Mouse (Mus musculus) urinary bladder, postnatal 25 days (tissue): Measurements from ENCODE around the gene Sh3pxd2b.
A peak's percentile ranks its signal among the peaks of the same experiment; 100 is the strongest.

Source experiments
- DNase-seq: peaks from one replicate; pipeline ENCODE4 v3.0.0; 2022; ENCODE audit warnings: low spot score

The Sh3pxd2b gene

GRCm38 (mm10) chr11:32427537-32427936, 79.9 kb downstream of the Sh3pxd2b start:
- no peak for DNase-seq

DNA sequence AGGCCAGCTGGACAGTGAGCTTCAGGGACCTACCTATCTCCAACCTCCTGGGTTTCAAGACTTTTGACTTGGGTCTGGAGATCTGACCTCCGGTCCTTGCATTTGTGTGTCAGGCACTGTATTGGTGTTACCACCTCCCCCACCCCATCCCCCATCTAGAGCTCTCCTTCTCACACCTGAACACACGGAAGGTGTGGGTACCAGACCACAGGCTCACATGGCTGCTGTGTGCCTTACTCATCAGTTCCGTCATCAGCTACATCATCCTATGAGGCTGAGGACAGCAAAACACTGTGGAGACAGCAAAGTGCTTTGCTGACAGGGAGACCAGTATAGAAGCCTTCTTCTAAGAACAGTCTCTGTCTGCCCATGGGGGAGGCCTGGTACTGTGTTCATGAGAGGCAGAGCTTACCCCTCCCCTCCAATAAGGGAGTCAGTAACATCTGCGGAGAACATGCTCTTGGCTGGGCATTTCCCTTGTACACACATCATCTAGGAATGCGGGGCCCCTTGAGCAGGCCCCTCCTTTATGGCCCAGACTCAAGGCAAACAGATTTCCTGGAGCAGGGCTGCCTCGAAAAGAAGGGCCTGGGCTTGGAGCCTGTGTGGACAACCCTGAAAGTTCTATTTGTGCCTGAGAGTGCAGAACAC, 87.9 kb downstream of the Sh3pxd2b start:
- DNase-seq = peak; percentile 37

DNA sequence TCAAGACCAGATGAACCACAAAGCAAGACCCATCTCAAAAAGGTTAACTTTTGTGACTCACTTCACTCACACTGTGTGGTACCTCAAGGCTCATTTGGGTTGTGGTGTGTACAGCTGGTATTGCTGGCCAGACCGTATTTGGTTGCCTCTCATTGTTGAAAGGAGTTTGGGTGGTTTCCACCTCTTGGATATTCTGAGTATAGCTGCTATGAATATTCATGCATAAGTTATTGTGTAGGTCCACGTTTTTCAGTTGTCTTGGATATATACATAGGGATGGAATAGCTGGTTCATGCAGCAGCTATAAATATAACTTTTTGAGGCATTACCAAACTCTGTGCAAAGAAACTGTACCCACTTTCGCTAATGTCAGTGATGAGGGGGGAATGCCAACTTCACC, 95.0 kb downstream of the Sh3pxd2b start:
- DNase-seq = no peak

- no peak for DNase-seq
Measured at GRCm38 (mm10) chr11:32444266-32444665, 96.6 kb downstream of the Sh3pxd2b start.

DNA sequence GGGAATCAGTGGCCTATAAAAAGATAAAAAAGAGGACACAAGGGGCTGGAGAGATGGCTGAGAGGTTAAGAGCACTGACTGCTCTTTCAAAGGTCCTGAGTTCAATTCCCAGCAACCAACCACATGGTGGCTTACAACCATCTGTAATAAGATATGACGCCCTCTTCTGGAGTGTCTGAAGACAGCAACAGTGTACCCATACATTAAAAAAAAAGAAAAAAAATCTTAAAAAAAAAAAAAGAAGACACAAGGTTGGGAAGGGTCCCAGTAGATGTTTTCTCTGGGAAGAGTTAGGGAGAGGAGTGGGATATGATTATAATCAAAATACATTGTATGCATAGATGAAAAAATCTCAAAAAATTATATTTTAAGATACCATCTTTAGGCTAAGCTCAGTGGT, 97.5 kb downstream of the Sh3pxd2b start:
- no peak for DNase-seq

DNA sequence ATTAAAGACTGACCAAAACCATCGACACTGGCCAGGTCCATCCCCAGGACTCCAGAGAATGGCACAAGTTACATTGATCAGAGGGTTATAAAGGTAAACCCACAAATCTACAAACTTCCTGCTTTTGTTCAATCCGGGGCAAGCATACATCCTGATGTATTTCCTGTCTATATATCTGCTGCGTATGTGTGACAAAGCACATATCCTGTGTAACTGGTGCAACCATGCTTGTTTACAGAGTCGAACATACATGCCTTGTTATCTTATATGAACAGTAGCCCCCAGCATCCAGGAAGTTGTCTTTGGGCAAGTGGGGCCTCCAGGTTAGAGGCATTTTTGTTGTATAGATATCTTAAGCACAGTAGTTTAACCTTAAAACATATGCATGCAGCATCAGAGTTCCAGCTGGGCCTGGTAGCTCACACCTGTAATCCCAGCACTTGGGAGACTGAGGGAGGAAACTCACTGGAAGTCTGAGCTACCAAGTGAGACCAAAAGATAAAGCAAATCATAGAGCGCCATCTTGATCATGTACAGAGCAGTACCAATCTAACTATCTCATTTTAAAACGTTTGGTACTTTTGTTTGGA, 98.1 kb downstream of the Sh3pxd2b start:
- DNase-seq = no peak

- DNase-seq = no peak
Measured at GRCm38 (mm10) chr11:32450216-32450615, 102.6 kb downstream of the Sh3pxd2b start.

- DNase-seq = no peak
Measured at GRCm38 (mm10) chr11:32451306-32451705, 103.7 kb downstream of the Sh3pxd2b start.

DNA sequence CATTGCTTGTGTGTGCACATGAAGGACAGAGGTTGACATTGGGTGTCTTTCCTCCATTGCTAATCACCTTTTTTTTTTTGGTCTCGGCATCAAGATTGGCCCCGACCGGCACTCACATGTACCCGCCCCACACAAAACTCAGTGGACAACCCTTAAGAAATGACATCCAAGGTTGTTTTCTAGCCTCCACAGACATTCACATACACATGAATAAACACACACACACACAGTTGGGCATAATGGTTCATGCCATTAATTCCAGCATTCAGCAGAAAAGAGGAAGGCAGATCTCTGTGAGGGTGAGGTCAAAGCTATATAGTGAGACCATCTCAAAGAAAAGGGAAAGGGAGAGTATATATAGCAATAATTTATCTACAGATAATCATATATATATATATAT, 105.1 kb downstream of the Sh3pxd2b start:
- DNase-seq = no peak

DNA sequence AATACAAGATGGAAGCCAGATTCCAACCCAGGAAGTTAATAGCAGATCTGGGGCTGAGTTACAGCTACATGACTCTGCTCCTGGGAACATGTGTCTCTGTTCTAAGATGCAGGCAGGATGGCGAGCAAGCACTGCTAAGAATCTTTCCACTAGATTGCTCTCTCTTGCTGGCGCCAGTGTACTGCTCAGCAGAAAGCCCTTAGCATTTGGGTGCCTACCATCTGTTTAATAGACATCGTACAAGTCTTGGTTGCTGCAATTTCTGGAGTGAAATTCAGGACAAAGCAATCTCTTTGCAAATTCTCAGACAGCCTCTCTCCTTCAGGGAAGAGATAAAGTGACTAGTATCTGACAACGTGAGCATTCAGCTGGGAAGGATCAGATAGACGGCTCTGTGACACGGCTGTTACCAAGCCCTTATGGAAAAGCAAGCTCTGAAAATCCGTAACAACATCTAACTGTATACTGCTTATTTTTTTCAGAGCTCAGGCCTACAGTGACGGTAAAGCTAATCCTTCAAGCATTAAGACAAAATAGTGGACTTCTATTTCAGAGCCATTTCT, 105.8 kb downstream of the Sh3pxd2b start:
- no peak for DNase-seq

GRCm38 (mm10) chr11:32454231-32454799, 106.7 kb downstream of the Sh3pxd2b start:
- no peak for DNase-seq

DNA sequence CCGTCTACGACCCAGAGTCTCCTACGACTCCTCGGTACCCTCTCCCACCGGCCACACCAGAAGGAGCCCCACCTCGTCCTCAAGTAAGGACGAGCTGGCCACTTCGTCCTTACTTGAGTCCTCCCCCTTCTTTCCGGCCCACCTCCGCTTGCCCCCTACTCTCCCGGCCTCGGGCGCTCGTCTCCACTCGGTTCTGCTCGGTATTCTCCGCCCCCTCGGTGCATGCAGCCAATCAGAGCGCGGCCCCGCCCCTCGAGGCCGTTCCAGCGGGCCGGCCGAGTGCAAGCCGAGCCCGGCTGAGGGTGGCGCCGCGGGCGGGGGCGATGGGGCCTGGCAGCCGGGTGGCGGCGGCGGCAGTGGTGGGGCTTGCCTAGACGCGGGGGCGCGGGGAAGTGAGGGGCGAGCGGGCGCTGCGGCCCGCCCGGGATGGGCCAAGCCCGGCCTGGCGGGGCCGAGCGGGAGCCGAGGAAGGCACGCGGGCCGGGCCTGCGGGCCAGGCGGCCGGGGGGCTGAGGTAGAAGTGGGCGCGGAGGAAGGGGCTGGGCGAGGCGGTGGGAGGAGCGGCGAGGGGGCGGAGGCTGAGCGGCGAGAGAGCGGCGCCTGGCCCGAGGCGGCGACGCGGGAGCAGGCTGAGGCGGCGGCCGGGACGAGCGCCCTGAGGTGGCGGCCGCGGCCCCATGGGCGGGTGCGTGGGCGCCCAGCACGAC, 107.3 kb downstream of the Sh3pxd2b start, which contains the start of gene Ubtd2:
Ubtd2 (plus strand) TSS at position 571 of the 707 bp plus-strand sequence.
- DNase-seq = peak; percentile 99

DNA sequence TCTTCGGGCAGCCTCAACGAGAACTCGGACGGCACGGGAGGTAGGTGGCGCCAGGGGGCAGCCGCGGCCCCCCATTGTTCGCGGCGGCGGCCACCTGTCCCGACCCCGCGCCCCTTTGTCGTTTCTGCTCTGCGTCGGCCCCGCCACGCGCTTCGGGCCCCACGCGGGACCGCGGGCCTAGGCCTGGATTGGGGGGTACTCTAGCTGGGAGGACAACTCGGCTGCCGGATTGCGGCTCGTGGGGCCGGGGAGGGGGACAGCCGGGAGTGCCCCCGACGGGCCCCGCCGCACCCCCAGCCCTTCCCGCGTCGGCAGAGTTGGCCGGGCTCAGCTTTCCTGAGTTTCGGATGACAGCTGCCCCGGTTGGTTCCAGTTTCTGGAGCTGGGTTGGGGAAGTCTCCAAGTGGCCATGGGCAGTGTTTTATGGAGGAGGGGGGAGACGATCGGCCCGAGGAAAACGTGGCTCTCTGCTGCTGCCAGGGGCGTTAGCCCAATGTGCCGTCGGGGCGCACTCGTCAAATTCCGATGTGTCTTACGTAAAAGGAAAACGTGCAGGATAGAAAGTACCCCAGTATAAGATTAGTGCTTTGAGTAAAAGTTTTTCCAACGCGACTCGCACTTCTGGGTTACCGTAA, 108.0 kb downstream of the Sh3pxd2b start:
- DNase-seq = peak; percentile 46

DNA sequence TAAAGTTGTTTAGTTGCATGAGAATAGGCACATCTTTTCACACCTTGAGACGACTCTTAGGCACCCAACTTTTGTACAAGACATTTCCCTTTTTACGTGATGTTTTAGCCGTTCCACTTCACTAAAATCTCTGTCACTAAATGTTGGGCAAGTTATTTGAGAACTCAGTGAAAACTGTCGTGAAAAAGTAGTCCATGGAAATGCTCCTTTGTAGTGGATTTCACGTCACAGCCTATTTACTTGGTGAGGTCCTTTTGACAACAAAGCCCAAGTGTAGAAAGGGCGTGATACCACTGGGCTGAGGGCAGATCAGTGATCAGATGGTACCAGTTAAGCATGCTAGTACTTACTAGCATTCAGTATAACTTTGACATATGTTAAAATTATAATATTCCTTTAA, 108.7 kb downstream of the Sh3pxd2b start:
- DNase-seq = no peak

DNA sequence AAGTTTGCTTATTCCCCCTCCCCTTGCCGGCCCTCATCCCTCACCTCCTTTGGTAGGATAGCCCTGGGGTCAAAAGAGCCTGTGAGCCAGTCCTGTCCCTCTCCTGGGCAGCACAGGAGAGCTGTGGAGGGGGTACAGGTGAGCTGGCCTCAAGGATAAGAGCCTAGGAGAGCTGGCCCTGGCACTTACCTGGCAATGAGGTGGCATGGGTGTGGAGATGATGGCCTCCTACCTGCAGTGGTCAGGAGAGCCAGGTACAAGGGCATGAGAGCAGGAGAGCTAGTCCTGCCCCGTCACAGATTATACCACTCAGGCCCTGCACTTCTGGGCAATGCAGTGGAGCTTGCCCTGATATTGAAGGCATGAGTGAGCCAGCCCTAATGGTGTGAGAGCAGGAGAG, 116.7 kb downstream of the Sh3pxd2b start:
- DNase-seq = no peak

DNA sequence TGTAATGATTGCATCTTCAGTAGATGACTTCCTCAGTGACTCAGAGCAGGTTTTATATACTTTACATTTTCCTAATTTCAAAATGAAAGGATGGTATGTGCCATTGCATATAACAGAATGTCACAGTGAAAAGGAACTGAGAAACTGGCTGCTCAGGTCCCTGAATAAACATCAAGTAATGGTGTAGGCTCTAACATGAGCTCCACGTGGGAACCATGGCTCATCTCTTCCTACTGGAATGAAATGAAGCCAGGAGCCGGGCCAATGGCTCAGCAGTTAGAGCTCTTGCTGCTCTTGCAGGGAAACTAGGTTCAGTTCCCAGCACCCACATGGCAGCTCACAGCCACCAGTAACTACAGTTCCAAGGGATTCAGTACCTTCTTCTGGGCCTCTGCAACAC, 124.3 kb downstream of the Sh3pxd2b start:
- no peak for DNase-seq

DNA sequence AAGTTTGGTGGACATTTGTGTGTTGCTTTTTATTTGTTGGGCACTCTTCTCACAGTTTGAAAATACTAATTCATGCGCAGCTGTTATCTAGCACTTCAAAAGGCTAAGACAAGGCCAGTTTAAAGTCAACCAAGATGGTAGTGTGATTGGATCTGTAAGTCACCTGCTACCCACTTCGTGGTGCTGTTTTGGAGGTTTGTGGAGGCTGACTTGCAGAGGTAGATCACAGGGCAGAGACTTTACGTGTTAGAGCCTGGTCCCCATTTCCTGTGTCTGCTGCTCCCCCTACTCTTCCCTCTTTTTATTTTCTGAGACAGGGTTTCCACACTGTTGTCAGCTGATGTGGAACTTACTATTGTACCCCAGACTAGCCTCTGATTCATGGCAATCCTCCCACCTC, 127.1 kb downstream of the Sh3pxd2b start:
- DNase-seq = no peak

DNA sequence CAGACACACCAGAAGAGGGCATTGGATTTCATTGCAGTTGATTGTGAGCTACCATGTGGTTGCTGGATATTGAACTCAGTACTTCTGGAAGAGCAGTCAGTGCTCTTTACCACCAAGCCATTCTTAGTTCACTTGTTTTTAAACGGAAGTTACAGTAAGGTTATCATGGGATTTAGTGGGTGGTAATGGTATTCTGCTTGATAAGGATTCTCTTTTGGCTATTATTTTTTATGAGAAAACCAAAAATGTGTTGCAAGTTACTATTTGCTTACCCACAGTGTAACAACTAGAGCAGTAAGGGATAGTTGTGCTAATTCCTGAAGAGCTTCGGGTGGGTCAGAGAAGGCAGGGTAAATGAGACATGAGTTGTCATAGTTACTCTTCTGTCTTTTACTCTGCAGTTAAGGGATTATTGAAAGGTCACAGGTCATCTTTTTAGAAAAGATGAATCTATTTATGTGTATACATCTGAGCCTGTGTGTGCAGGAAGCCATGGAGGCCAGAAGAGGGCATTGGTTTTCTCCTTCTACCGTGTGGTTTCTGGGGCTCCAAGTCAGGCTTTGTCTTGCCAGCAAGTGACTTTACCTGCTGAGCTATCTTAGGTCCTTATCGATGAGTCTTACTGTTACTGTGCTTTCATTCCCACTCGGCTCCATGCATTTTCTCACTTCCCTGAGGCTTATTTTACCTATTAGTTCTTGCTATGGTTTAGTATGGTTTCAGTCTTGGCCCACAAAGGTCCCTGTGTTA, 128.0 kb downstream of the Sh3pxd2b start:
- no peak for DNase-seq
